Mouse (Mus musculus): ENCODE data around the gene Prdm2. TPM values are rescaled to one million over a fixed set of nuclear protein-coding genes. Genes with fewer than 3 reads are reported as not detected.

Gene Prdm2
- polyA plus RNA-seq, 1 experiment from 2014 or later: 18.3 TPM

DNA sequence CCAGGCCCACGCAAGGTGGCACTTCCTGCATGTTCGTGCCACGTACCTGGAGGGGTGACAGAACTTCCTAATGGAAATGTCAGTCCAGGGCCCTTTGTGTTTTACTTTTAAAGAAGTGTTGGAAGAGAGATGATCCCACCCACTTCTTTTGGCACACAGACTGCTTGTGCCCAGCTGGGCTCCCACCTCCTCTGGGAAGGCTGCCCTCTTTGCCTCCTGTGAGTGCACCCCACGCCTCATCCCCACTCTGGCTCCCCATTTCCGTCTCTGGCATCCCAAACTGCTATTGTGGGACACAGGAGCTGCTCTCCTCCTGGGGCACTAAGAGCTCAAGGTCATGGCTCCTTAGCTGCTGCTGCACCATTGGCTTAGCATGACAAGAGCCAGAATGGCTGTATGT is 100.9 kb downstream of the Prdm2 start:
- Histone ChIP-seq H3K27ac (no peak overlapping the region), H3K36me3 (peaks cover 52% of the 10 kb centered on the region), H3K4me3 (no peak overlapping the region), H3K4me1 (peaks cover 47% of the 10 kb centered on the region), H3K27me3 (ENCODE audit: low read depth, poor library complexity, severe bottlenecking) (no peaks in the 10 kb centered on the region), H3K9me3 (replicated peaks) (no peaks in the 10 kb centered on the region)
- DNase-seq (ENCODE audit: low spot score): no peak
- 93% methylated on average over 5 of the region's 5 CpGs for WGBS

- H3K4me3 ChIP-seq: no peak overlapping the region
- peaks cover 44% of the 10 kb centered on the region for H3K36me3 ChIP-seq
- H3K27me3 ChIP-seq (ENCODE audit: low read depth, poor library complexity, severe bottlenecking): no peaks in the 10 kb centered on the region
- WGBS: 18% methylated on average over 9 of the region's 9 CpGs
- peaks cover 50% of the 10 kb centered on the region for H3K4me1 ChIP-seq
- H3K27ac ChIP-seq: peak overlapping the region; percentile 26; the same call in 1 of the 2 replicates
- DNase-seq (ENCODE audit: low spot score): no peak
- no peaks in the 10 kb centered on the region for H3K9me3 ChIP-seq (replicated peaks)
Measured at GRCm38 (mm10) chr4:143108552-143108951, 104.2 kb downstream of the Prdm2 start.

DNA sequence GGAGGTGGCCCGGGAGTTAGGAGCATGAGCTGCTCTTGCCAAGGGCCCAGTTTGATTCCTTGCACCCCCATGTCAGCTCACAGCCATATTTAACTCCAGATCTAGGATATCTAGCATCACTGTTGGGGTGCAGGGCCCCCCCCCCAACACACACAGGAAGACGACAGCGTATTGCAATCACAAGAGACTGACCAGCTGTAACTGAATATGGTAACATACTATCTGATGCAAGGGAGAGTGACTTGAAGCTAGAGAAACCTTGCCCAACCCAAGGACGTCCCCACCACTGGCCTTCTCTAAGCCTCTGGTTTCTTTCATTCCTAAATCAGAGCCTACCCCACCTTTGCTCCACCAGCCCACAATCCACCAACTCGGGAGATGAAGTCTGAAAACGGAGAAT is 105.8 kb downstream of the Prdm2 start:
- Histone ChIP-seq H3K4me3 (no peak overlapping the region), H3K9me3 (replicated peaks) (no peaks in the 10 kb centered on the region), H3K27ac (peak overlapping the region; percentile 30; the same call in 1 of the 2 replicates), H3K27me3 (ENCODE audit: low read depth, poor library complexity, severe bottlenecking) (no peaks in the 10 kb centered on the region), H3K4me1 (peaks cover 46% of the 10 kb centered on the region), H3K36me3 (peaks cover 42% of the 10 kb centered on the region)
- DNase-seq (ENCODE audit: low spot score): no peak
- WGBS: 91% methylated on average over 6 of the region's 6 CpGs

DNA sequence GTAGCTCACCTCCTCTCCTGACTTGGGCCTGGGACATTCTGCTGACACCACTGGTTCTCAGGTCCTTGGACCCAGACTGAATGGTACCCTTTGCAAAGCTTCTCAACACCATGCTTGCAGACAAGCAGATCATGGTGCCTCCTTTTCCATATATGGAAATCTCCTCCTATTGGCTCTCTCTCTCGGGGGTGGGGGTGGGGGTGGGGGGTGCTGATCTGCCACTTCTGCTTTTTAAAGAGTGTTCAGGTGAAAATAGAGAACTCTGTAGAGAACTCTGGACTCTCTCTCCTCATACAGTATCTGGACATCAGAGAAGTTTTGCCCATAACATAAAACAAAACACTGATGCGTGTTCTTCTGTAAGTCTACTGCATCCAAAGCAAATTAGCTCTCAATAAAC is 106.2 kb downstream of the Prdm2 start:
- H3K4me3 ChIP-seq: no peak overlapping the region
- H3K27ac ChIP-seq: no peak overlapping the region; the same call in 1 of the 2 replicates
- 79% methylated on average over 2 of the region's 2 CpGs for WGBS
- H3K27me3 ChIP-seq (ENCODE audit: low read depth, poor library complexity, severe bottlenecking): no peaks in the 10 kb centered on the region
- no peak for DNase-seq (ENCODE audit: low spot score)
- peaks cover 46% of the 10 kb centered on the region for H3K4me1 ChIP-seq
- peaks cover 38% of the 10 kb centered on the region for H3K36me3 ChIP-seq
- no peaks in the 10 kb centered on the region for H3K9me3 ChIP-seq (replicated peaks)

- DNase-seq (ENCODE audit: low spot score): no peak
- Histone ChIP-seq H3K36me3 (peaks cover 20% of the 10 kb centered on the region), H3K4me3 (no peak overlapping the region), H3K9me3 (replicated peaks) (no peaks in the 10 kb centered on the region), H3K27me3 (ENCODE audit: low read depth, poor library complexity, severe bottlenecking) (no peaks in the 10 kb centered on the region), H3K27ac (no peak overlapping the region), H3K4me1 (peaks cover 42% of the 10 kb centered on the region)
- 79% methylated on average over 5 of the region's 5 CpGs for WGBS
Measured at GRCm38 (mm10) chr4:143104739-143105138, 108.1 kb downstream of the Prdm2 start.

DNA sequence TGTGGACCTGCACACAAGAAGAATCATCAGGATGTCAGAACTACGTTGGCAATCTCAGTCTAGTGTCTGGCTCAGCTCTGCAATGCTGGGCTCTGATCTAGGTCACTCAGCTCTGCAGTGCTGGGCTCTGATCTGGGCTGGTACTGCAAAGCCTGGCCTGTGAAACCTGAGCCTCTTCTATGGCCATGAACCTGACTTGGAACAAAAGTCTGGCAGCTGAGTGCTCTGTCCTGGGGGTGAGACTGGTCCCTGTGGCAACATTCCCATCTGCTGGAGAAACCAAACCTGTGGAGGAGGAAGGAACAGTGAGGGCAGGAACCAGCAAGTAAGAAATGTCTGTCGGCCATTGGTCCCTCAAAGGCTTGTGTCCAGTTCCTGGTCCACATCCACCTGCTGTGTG is 109.0 kb downstream of the Prdm2 start:
- Histone ChIP-seq H3K27ac (no peak overlapping the region), H3K36me3 (peaks cover 10% of the 10 kb centered on the region), H3K9me3 (replicated peaks) (no peaks in the 10 kb centered on the region), H3K4me1 (peaks cover 32% of the 10 kb centered on the region), H3K4me3 (no peak overlapping the region), H3K27me3 (ENCODE audit: low read depth, poor library complexity, severe bottlenecking) (no peaks in the 10 kb centered on the region)
- DNase-seq (ENCODE audit: low spot score): no peak
- 81% methylated on average over 2 of the region's 2 CpGs for WGBS

GRCm38 (mm10) chr4:143100157-143100556 is 112.6 kb downstream of the Prdm2 start:
- H3K9me3 ChIP-seq (replicated peaks): no peaks in the 10 kb centered on the region
- no peaks in the 10 kb centered on the region for H3K27me3 ChIP-seq (ENCODE audit: low read depth, poor library complexity, severe bottlenecking)
- H3K36me3 ChIP-seq: no peaks in the 10 kb centered on the region
- no peak for DNase-seq (ENCODE audit: low spot score)
- no peak overlapping the region for H3K27ac ChIP-seq
- WGBS: 67% methylated on average over 6 of the region's 6 CpGs
- peaks cover 17% of the 10 kb centered on the region for H3K4me1 ChIP-seq
- H3K4me3 ChIP-seq: no peak overlapping the region

GRCm38 (mm10) chr4:143099288-143100039 is 113.3 kb downstream of the Prdm2 start:
- Histone ChIP-seq H3K4me3 (no peak overlapping the region), H3K4me1 (peaks cover 17% of the 10 kb centered on the region), H3K27ac (no peak overlapping the region), H3K9me3 (replicated peaks) (no peaks in the 10 kb centered on the region), H3K27me3 (ENCODE audit: low read depth, poor library complexity, severe bottlenecking) (no peaks in the 10 kb centered on the region), H3K36me3 (no peaks in the 10 kb centered on the region)
- 65% methylated on average over 11 of the region's 11 CpGs for WGBS
- DNase-seq (ENCODE audit: low spot score): no peak

DNA sequence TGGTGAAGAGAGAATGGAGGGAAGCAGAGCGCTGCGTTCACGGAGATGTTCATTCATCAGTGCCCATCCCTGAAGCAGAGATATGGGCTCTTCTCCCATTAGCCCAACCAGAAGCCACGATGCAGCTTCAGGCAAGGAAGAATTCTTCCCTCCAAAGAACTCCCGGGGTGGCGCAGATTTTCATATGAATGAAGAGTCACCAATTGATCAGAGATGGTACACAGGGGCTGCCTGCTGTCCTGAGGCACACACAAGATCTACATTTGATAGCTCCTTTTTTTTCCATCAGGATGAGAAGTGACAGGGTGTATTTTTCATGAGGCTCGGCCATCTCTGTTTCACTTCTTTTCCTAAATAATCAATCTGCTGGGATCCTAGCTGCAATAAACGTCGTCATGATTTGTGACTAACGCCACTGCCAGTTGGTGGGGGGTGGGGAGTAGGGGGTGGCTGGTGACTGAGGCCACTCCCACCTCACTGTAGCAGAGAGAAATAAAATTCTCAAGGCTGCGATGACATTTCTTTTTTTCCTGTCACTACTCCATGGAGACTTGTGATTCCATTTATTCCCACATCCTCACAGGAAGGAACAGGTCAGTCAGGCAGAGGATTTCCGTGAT is 120.6 kb downstream of the Prdm2 start:
- 0 out of 2 replicates have a peak, but pooled peaks cover 2% of the 10 kb centered on the region for H3K9me3 ChIP-seq (replicated peaks)
- no peaks in the 10 kb centered on the region for H3K36me3 ChIP-seq
- peaks cover 22% of the 10 kb centered on the region for H3K4me1 ChIP-seq
- no peak for DNase-seq (ENCODE audit: low spot score)
- no peak overlapping the region for H3K27ac ChIP-seq
- 29% methylated on average over 12 of the region's 12 CpGs for WGBS
- no peaks in the 10 kb centered on the region for H3K27me3 ChIP-seq (ENCODE audit: low read depth, poor library complexity, severe bottlenecking)
- no peak overlapping the region for H3K4me3 ChIP-seq

DNA sequence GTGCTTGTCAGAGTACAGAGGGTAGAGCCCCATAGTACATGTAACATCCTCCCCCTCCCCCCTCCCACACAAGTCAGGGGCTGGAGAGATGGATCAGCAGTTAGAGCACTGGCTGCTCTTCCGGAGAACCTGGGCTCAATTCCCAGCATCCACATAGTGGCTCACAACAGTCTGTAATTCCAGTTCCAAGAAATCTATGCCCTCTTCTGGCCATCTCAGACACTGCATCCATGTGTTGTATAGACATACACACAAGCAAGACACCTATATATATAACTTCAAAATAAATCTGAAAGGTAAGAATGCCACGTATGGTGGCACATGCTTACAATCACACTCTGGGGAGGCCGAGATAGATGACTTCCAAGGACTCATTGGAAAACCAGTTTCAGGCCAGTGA is 122.2 kb downstream of the Prdm2 start:
- WGBS: 97% methylated on average over 3 of the region's 3 CpGs
- Histone ChIP-seq H3K4me1 (peaks cover 13% of the 10 kb centered on the region), H3K9me3 (replicated peaks) (0 out of 2 replicates have a peak, but pooled peaks cover 2% of the 10 kb centered on the region), H3K36me3 (no peaks in the 10 kb centered on the region), H3K4me3 (no peak overlapping the region), H3K27me3 (ENCODE audit: low read depth, poor library complexity, severe bottlenecking) (no peaks in the 10 kb centered on the region), H3K27ac (no peak overlapping the region)
- DNase-seq (ENCODE audit: low spot score): no peak

- Histone ChIP-seq H3K27ac (peak overlapping the region; percentile 59; the same call in 1 of the 2 replicates), H3K36me3 (no peaks in the 10 kb centered on the region), H3K9me3 (replicated peaks) (no peaks in the 10 kb centered on the region), H3K4me1 (peaks cover 15% of the 10 kb centered on the region), H3K27me3 (ENCODE audit: low read depth, poor library complexity, severe bottlenecking) (peaks cover 21% of the 10 kb centered on the region), H3K4me3 (peak overlapping the region; percentile 44)
- 5% methylated on average over 20 of the region's 20 CpGs for WGBS
- DNase-seq (ENCODE audit: low spot score): peak; percentile 55
Measured at GRCm38 (mm10) chr4:143074071-143074765, 138.6 kb downstream of the Prdm2 start.

GRCm38 (mm10) chr4:143071791-143072190 is 141.0 kb downstream of the Prdm2 start:
- 76% methylated on average over 8 of the region's 8 CpGs for WGBS
- Histone ChIP-seq H3K9me3 (replicated peaks) (no peaks in the 10 kb centered on the region), H3K4me1 (peaks cover 15% of the 10 kb centered on the region), H3K27me3 (ENCODE audit: low read depth, poor library complexity, severe bottlenecking) (peaks cover 21% of the 10 kb centered on the region), H3K4me3 (no peak overlapping the region), H3K27ac (no peak overlapping the region), H3K36me3 (no peaks in the 10 kb centered on the region)
- no peak for DNase-seq (ENCODE audit: low spot score)

DNA sequence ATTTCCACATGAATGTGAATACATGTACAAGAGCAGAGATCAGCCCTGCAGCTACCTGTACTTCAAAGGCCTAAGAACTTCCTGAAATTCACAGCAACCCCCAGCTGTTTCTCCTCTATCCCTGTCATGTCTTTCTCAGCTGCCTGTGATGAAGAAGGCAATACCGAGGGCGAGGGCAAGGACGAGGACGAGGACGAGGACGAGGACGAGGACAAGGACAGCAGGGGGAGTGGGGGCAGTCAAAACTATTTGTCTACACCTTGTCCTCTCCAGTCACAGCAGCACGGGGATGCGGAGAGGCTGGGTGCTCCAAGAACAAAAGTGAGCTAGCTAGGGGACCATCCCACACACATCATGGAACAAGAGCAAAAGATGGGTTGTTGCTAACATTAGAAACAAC is 145.8 kb downstream of the Prdm2 start:
- no peaks in the 10 kb centered on the region for H3K27me3 ChIP-seq (ENCODE audit: low read depth, poor library complexity, severe bottlenecking)
- no peak overlapping the region for H3K4me3 ChIP-seq
- H3K36me3 ChIP-seq: no peaks in the 10 kb centered on the region
- DNase-seq (ENCODE audit: low spot score): no peak
- 0 out of 2 replicates have a peak, but pooled peaks cover 3% of the 10 kb centered on the region for H3K4me1 ChIP-seq
- H3K27ac ChIP-seq: no peak overlapping the region
- 87% methylated on average over 9 of the region's 9 CpGs for WGBS
- H3K9me3 ChIP-seq (replicated peaks): no peaks in the 10 kb centered on the region

Data from limb, embryonic 10.5 days (tissue).